Mouse (Mus musculus) heart, embryonic 14.5 days (tissue): ENCODE measurements at regions not wholly inside any gene's neighbourhood (a gene's known extent, or its start where the extent isn't known, plus 50 kb on each side); places are given as distances from the start of the nearest gene placed in this dataset.
"Not testable (repeated sequence)": the region's sequence is repeated elsewhere in the genome, so short reads cannot be mapped to it uniquely, and the experiment has no call there.

Experiments
- ATAC-seq: fragments of 200-750 bp; cut with Nextera tagmentation; 2 replicates; pipeline ENCODE4 v1.8.0; 2017; ENCODE audit warnings: low read depth, moderate TSS enrichment; ENCODE audit not compliant: insufficient number of reproducible peaks, insufficient read depth, low FRiP score
- H3K27ac ChIP-seq, 2 experiments: fragments of 200-500 bp in 1 of 2; fragments of 300-500 bp in 1 of 2; sonication (generic) in 1 of 2; replicated peaks in 1 of 2; 2 replicates each; pipeline ENCODE4 v1.5.1; 2012 to 2014; ENCODE audit warnings: low read depth in 2 of 2, low read length in 2 of 2, control low read depth in 1 of 2, mild to moderate bottlenecking in 1 of 2, mixed read lengths in 1 of 2; ENCODE audit not compliant: control insufficient read depth in 1 of 2, insufficient read depth in 1 of 2
- H3K27me3 ChIP-seq: fragments of 300-500 bp; sonication (generic); 2 replicates; pipeline ENCODE4 v1.6.1; 2014; ENCODE audit warnings: mild to moderate bottlenecking, low read length, control low read depth; ENCODE audit not compliant: control insufficient read depth, insufficient read depth
- H3K36me3 ChIP-seq: fragments of 300-500 bp; sonication (generic); 2 replicates; pipeline ENCODE4 v1.6.1; 2014; ENCODE audit warnings: mild to moderate bottlenecking, control low read depth, low read length, mixed read lengths; ENCODE audit not compliant: control insufficient read depth, insufficient read depth
- H3K4me1 ChIP-seq, 2 experiments: fragments of 200-500 bp in 1 of 2; fragments of 300-500 bp in 1 of 2; sonication (generic) in 1 of 2; 2 replicates each; pipeline ENCODE4 v1.6.1; 2012 to 2014; ENCODE audit warnings: low read length in 2 of 2, control low read depth in 1 of 2, mixed read lengths in 1 of 2; ENCODE audit not compliant: control insufficient read depth in 2 of 2, insufficient read depth in 2 of 2
- H3K4me2 ChIP-seq: fragments of 300-500 bp; sonication (generic); 2 replicates; pipeline ENCODE4 v1.6.1; 2014; ENCODE audit warnings: mild to moderate bottlenecking, low read length
- H3K4me3 ChIP-seq, 2 experiments: fragments of 200-500 bp in 1 of 2; fragments of 300-500 bp in 1 of 2; sonication (generic) in 1 of 2; 2 replicates each; pipeline ENCODE4 v1.5.1; 2012 to 2014; ENCODE audit warnings: low read length in 2 of 2, mild to moderate bottlenecking in 2 of 2, control low read depth in 1 of 2, low read depth in 1 of 2, moderate library complexity in 1 of 2; ENCODE audit not compliant: control insufficient read depth in 1 of 2, insufficient read depth in 1 of 2
- H3K9ac ChIP-seq: fragments of 300-500 bp; sonication (generic); 2 replicates; pipeline ENCODE4 v1.6.1; 2014; ENCODE audit warnings: mild to moderate bottlenecking, low read length
- H3K9me3 ChIP-seq: fragments of 300-500 bp; sonication (generic); 2 replicates; pipeline ENCODE4 v1.6.1; 2016; ENCODE audit warnings: low read length, control low read depth; ENCODE audit not compliant: control insufficient read depth
- WGBS: fragments of 180-500 bp; shearing (Covaris S2); extraction: QIAGEN DNeasy Blood & Tissue Kit; methylation state at CpG from one replicate; pipeline ENCODE4 v1.1.7; 2014; 5-methylcytosine and 5-hydroxymethylcytosine counted together

- no peak for ATAC-seq
- no peak overlapping the region for H3K9ac ChIP-seq
- H3K4me1 ChIP-seq, result no peaks in the 10 kb centered on the region
- H3K4me3 ChIP-seq, result no peak overlapping the region
- WGBS, result 4% methylated on average over 3 of the region's 3 CpGs
- no peaks in the 10 kb centered on the region for H3K9me3 ChIP-seq
- H3K27me3 ChIP-seq, result no peaks in the 10 kb centered on the region
- H3K36me3 ChIP-seq, result no peaks in the 10 kb centered on the region
- no peak overlapping the region for H3K4me2 ChIP-seq
- H3K27ac ChIP-seq, result no peak overlapping the region
These were observed 339.2 kb downstream of the Adam3 start for GRCm38 (mm10) chr8:24386462-24386861.

GRCm38 (mm10) chr8:24383963-24384435, 341.7 kb downstream of the Adam3 start:
- Histone ChIP-seq H3K27ac (no peak overlapping the region), H3K36me3 (no peaks in the 10 kb centered on the region), H3K4me2 (no peak overlapping the region), H3K9ac (no peak overlapping the region), H3K27me3 (no peaks in the 10 kb centered on the region), H3K9me3 (no peaks in the 10 kb centered on the region), H3K4me3 (no peak overlapping the region), H3K4me1 (no peaks in the 10 kb centered on the region)
- ATAC-seq, result no peak
- WGBS, result 67% methylated on average over 8 of the region's 8 CpGs

- H3K36me3 ChIP-seq, result no peaks in the 10 kb centered on the region
- no peak overlapping the region for H3K9ac ChIP-seq
- WGBS, result 56% methylated on average over 14 of the region's 14 CpGs
- no peaks in the 10 kb centered on the region for H3K4me1 ChIP-seq
- no peak for ATAC-seq
- no peaks in the 10 kb centered on the region for H3K9me3 ChIP-seq
- H3K4me2 ChIP-seq, result no peak overlapping the region
- H3K27ac ChIP-seq, result no peak overlapping the region
- H3K4me3 ChIP-seq, result no peak overlapping the region
- H3K27me3 ChIP-seq, result no peaks in the 10 kb centered on the region
These were observed 342.3 kb downstream of the Adam3 start for GRCm38 (mm10) chr8:24383130-24383962.

DNA sequence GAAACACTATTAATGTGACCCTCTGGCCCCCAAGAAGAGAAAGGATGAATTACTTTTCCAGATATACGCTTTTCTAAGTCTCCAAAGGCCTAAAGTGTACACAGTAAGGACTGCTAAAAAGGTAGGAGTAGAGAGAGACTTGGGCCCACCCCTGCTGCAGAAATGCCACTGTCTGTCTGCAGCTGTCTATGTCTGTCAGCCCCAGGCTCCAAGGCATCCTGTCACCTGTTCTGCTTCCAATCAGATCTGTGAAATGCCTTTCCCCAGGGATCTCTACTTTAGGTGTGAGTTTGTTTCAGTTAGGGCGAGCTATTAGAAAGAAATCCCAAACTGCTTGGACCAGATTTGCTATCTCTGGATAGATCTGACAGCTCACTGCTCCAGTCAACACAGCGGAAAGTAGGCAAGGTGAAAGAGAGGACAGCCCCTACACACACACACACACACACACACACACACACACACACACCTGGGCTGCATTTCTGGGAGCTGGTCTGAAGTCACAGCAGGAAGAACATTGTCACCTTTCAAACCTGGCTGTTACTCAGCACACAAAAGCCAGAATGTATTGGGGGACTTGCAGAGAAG, 343.9 kb downstream of the Adam3 start:
- Histone ChIP-seq H3K4me2 (no peak overlapping the region), H3K27ac (no peak overlapping the region), H3K27me3 (no peaks in the 10 kb centered on the region), H3K36me3 (no peaks in the 10 kb centered on the region), H3K4me1 (no peaks in the 10 kb centered on the region), H3K9me3 (no peaks in the 10 kb centered on the region), H3K4me3 (no peak overlapping the region), H3K9ac (no peak overlapping the region)
- no peak for ATAC-seq
- 66% methylated on average over 3 of the region's 3 CpGs for WGBS

GRCm38 (mm10) chr8:24378070-24378469, 347.6 kb downstream of the Adam3 start:
- Histone ChIP-seq H3K27me3 (no peaks in the 10 kb centered on the region), H3K9me3 (no peaks in the 10 kb centered on the region), H3K4me1 (no peaks in the 10 kb centered on the region), H3K27ac (no peak overlapping the region), H3K4me3 (no peak overlapping the region), H3K4me2 (no peak overlapping the region), H3K36me3 (no peaks in the 10 kb centered on the region), H3K9ac (no peak overlapping the region)
- no peak for ATAC-seq

- not testable (repeated sequence) for H3K9me3 ChIP-seq, H3K9ac ChIP-seq, H3K4me1 ChIP-seq, H3K4me3 ChIP-seq, H3K27ac ChIP-seq, H3K27me3 ChIP-seq, H3K36me3 ChIP-seq, H3K4me2 ChIP-seq, ATAC-seq
- 87% methylated on average over 10 of the region's 10 CpGs for WGBS
These were observed 348.8 kb downstream of the Adam3 start for GRCm38 (mm10) chr8:24376846-24377245.

GRCm38 (mm10) chr8:24374503-24374902, 351.1 kb downstream of the Adam3 start:
- no peak overlapping the region for H3K9ac ChIP-seq
- no peak overlapping the region for H3K4me2 ChIP-seq
- H3K4me1 ChIP-seq, result no peaks in the 10 kb centered on the region
- no peak overlapping the region for H3K4me3 ChIP-seq
- no peaks in the 10 kb centered on the region for H3K27me3 ChIP-seq
- no peak for ATAC-seq
- H3K36me3 ChIP-seq, result no peaks in the 10 kb centered on the region
- 63% methylated on average over 1 of the region's 1 CpGs for WGBS
- no peaks in the 10 kb centered on the region for H3K9me3 ChIP-seq
- H3K27ac ChIP-seq, result no peak overlapping the region
